Mouse (Mus musculus) left cerebral cortex, adult 2 months (tissue): Measurements from ENCODE around the gene Zfc3h1. TPM values are rescaled to one million over a fixed set of nuclear protein-coding genes. Genes with fewer than 3 reads are reported as not detected.

ENCODE experiments used
- DNase-seq, 2 experiments: peaks; one replicate each; pipeline ENCODE4 v3.0.0; 2021 to 2022; ENCODE audit warnings: low spot score in 2 of 2, mixed read lengths in 1 of 2; ENCODE audit errors: extremely low spot score in 1 of 2
- H3K27ac ChIP-seq: fragments of 200-600 bp; 2 replicates; pipeline ENCODE4 v1.8.1; 2022
- H3K4me3 ChIP-seq: fragments of 200-600 bp; 2 replicates; pipeline ENCODE4 v1.8.1; 2022
- CTCF ChIP-seq: fragments of 200-600 bp; IDR thresholded peaks from 2 replicates; pipeline ENCODE4 v1.8.1; 2022; ENCODE audit warnings: antibody characterized with exemption, mild to moderate bottlenecking, moderate library complexity
- intact Hi-C: fragments of 180-260 bp; cut with DNase I; formaldehyde crosslinking; loops from one replicate; pipeline ENCODE4 v1.15.1; 2025
- total RNA-seq, 2 experiments: library from RNA; stranded (reverse); gene quantifications; 2 replicates each; pipeline ENCODE4 v1.2.3; 2021

Zfc3h1 gene
- total RNA-seq, 2 experiments from 2014 or later: 54.6 to 61.2 TPM

DNA sequence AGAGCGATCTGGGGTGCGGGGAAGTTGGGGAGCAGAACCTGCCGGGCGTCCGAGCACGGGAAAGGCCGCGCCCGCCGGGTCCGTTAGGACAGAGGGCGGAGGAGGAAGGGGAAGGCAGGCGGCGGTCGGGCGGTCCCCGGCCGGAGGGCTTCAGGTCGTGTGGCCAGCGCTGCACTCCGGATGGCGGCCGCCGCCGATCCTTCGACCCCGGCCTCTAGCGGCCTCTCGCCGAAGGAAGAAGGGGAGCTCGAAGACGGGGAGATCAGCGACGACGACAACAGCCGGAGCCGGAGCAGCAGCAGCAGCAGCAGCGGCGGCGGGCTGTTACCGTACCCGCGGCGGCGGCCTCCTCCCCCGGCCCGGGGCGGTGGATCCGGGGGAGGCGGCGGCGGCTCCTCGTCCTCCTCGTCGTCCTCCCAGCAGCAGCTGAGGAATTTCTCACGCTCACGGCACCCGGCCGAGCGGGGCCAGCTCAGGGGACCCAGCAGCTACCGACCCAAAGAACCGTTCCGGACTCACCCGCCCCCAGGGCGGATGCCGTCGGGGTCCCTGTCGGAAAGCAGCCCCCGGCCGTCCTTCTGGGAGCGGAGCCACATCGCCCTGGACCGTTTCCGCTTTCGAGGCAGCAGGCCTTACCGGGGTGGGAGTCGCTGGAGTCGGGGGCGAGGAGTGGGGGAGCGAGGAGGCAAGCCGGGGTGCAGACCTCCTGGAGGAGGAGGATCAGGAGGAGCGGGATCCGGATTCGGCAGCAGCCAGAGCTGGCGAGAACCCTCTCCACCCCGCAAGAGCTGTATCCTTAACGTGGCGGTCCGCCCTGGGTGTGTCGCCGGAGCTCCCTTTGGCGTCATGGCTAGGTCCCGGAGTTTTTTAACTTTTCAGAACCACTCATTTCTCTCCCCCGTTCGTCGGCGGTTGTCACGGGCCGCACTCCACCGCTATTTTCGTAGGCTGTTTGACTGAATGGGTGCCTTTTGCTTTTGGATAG lies 551 bp downstream of the Zfc3h1 start:
- peak; percentile 51 to 55 for DNase-seq
- intact Hi-C loops: loop anchor here (2.0 to 5.0 kb wide), 2 partner anchors 71 to 583 kb away; partner anchors contain the start of genes Rab21 and Trhde
- H3K4me3 ChIP-seq: peak overlapping the region; percentile 94
- TF ChIP-seq CTCF: no peak
- H3K27ac ChIP-seq: peak overlapping the region; percentile 87

DNA sequence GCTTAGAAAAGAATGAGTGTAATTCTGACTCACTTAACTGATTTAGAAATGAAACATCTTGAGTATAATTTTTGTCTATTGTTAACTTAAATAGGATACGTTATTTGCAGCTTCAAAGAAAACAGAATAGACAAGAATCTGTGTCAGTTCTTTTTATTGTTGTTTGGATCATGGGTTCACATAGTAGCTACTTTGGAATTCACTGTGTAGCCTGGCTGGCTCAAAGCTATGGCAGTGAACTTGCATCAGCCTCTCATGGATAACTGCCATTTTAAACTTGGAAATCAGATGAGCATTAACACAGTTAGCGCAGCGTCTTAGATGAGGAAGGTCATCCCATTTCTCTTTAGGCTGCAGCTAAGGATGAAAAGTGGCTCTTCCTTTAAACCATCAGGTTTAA lies 3.1 kb downstream of the Zfc3h1 start:
- H3K4me3 ChIP-seq: peak overlapping the region; percentile 12; the same call in 1 of the 2 replicates
- no peak for TF ChIP-seq CTCF
- DNase-seq: no peak
- intact Hi-C loops: loop anchor here (5.0 kb wide), 1 partner anchor 586 kb away; the partner anchor contains the start of gene Trhde
- no peak overlapping the region for H3K27ac ChIP-seq

DNA sequence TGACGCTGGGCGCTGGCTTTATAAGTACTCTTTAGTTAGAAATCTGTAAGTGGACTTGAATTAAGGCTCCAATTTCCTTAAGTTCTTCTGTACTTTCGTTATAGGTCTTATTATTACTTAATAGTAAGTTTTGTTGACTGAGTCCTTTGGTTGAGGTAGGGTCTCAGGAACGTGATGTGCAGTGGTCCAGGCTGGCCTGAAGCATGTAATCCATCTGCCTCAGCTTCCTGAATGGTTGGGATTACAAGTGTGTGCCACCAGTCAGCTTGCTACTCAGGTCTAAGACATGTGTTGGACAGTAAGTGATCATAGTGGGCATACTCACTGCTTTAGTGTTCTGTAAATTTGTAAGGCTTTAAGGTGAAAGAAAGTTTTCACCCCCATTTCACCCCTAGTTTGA lies 6.3 kb downstream of the Zfc3h1 start:
- intact Hi-C loops: loop anchor here (5.0 kb wide), 1 partner anchor 36 kb away; no protein-coding TSS in a partner anchor
- no peak overlapping the region for H3K27ac ChIP-seq
- H3K4me3 ChIP-seq: no peak overlapping the region
- TF ChIP-seq CTCF: no peak
- DNase-seq: no peak

DNA sequence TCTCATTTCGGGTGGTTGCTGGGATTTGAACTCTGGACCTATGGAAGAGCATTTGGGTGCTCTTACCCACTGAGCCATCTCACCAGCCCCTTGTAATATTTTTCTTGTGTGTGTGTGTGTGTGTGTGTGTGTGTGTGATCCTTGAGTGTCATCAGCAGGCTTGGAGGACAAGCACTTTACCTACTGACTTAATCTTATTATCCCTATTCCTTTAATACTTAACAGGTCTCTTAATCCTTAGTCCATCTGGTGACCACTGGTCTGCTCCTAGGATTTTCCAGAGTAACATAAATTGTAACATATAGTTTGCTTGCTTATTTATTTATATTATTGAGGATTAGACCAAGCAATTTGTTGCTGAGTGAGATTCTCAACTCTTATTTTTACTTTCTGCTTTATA lies 7.1 kb downstream of the Zfc3h1 start:
- intact Hi-C loops: loop anchor here (5.0 kb wide), 1 partner anchor 35 kb away; no protein-coding TSS in a partner anchor
- TF ChIP-seq CTCF: no peak
- no peak for DNase-seq
- Histone ChIP-seq H3K27ac (no peak overlapping the region), H3K4me3 (no peak overlapping the region)

DNA sequence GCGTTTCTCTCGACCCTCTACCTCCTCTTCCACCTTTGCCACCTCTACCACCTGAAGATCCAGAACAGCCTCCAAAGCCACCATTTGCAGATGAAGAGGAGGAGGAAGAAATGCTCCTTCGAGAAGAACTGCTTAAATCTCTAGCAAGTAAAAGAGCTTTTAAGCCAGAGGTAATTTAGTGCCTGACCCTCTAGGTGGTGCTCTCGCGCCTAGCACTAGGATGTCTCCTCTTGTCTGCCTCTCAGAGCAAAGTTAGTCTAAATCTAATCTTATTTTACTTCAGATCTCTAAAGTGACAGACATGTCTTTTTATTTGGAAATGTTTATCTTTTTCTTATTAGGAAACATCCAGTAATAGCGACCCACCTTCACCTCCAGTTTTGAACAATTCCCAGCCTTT lies 21.6 kb downstream of the Zfc3h1 start:
- DNase-seq: peak; percentile 41 to 52
- intact Hi-C loops: loop anchor here (5.0 kb wide), 1 partner anchor 211 kb away; no protein-coding TSS in a partner anchor
- H3K27ac ChIP-seq: no peak overlapping the region
- no peak overlapping the region for H3K4me3 ChIP-seq
- TF ChIP-seq CTCF: peak; percentile 83

DNA sequence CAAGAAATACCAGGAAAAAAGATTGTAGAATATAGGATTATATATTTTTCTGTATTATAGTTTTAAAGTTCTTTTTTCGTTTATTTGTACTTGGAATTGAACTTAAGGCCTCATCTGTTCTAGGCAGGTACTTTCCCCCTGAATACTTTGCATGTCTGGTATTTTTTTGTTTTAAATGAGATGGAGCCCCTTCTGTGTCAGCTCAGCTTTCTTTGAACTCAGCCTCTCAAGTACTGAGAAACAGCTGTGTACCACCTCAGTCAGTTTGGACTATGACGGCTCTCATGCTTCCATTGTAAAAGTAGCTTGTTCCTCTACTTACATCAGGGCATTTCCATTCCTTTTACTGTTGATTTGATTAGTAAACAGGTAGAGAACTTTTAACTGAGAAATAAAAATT lies 28.7 kb downstream of the Zfc3h1 start:
- no peak overlapping the region for H3K4me3 ChIP-seq
- no peak overlapping the region for H3K27ac ChIP-seq
- no peak for DNase-seq
- intact Hi-C loops: loop anchor here (10.0 kb wide), 1 partner anchor 209 kb away; no protein-coding TSS in a partner anchor
- no peak for TF ChIP-seq CTCF

DNA sequence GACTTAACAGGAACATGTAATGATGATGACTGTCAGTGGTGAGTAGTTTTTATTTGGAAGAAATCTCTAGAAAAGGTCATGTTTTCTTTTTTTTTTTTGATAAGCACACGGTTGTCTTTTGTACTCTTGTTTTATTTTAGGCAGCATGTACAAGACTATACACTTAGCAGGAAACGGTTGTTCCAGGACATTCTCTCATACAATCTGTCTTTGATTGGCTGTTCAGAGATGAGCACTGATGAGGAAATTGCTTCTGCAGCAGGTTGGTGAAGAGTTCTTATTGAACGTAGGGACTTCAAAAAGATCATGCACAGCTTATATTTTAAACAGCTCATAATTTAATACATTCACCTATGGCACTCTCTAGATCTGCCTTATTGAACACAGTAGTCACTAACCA lies 29.3 kb downstream of the Zfc3h1 start:
- no peak for TF ChIP-seq CTCF
- H3K4me3 ChIP-seq: no peak overlapping the region
- H3K27ac ChIP-seq: no peak overlapping the region
- intact Hi-C loops: loop anchor here (10.0 kb wide), 1 partner anchor 209 kb away; no protein-coding TSS in a partner anchor
- DNase-seq: no peak

DNA sequence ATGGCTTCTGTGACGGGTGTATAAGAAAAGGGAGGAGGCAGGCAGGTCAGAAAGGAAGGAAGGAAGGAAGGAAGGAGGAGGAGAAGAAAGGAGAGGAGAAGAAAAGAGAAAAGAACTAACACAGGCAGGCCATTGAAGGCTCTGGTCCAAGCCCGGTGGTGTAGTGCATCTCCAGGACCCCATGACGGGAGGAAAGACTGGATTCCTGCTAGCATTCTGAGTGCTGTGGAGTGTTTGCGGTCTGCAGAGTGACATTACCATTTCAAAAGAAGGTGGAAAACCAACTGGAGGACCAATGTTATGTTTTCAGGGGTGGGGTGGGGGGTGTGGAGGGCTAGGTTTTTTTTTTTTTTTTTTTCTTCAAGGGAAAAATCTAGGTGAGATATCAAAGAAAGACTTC lies 37.2 kb downstream of the Zfc3h1 start:
- no peak for DNase-seq
- Histone ChIP-seq H3K4me3 (no peak overlapping the region), H3K27ac (no peak overlapping the region)
- intact Hi-C loops: no loop called here
- no peak for TF ChIP-seq CTCF

DNA sequence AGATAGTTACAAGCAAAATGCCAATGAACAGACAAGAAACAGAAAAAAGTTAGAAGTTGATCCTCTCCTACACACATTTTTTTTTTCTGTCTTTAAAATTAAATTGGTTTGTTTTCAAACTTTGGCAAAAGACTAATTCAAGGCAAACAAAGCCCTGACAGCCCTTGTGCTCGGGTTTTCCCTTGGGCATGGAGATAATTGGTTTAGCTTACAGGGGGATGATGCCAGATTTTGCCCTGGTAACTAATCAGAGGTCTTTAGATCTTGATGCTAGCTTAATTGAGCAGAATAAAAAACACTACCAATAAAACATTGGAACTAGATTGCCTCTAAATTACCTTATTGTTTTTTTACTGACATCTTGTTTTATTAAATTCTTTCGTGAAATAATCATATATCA lies 40.6 kb downstream of the Zfc3h1 start:
- intact Hi-C loops: loop anchor here (5.0 kb wide), 1 partner anchor 33 kb away; no protein-coding TSS in a partner anchor
- no peak for TF ChIP-seq CTCF
- DNase-seq: no peak
- no peak overlapping the region for H3K4me3 ChIP-seq
- no peak overlapping the region for H3K27ac ChIP-seq

DNA sequence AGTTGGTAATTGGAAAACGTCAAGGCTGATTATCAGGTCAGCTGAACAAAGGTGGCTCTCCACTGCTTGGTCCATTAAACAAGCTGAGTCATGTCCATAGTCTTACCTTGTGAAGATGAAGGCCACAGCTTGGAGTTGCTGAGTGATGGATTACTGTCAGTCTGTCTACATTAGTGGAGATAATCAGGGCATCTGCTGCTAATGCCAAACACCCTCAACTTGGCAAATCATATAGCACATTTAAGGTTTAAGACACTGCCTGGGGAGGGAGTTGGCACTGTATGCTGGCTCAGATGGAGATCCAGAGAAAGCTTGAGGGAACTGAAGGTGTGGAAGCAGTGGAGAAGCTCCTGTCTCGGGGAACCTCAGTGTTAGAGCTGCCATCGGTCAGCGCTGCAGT lies 52.5 kb downstream of the Zfc3h1 start:
- intact Hi-C loops: loop anchor here (5.0 to 10.0 kb wide), 3 partner anchors 180 to 758 kb away; no protein-coding TSS in a partner anchor
- no peak for TF ChIP-seq CTCF
- no peak for DNase-seq
- Histone ChIP-seq H3K4me3 (no peak overlapping the region), H3K27ac (no peak overlapping the region)

DNA sequence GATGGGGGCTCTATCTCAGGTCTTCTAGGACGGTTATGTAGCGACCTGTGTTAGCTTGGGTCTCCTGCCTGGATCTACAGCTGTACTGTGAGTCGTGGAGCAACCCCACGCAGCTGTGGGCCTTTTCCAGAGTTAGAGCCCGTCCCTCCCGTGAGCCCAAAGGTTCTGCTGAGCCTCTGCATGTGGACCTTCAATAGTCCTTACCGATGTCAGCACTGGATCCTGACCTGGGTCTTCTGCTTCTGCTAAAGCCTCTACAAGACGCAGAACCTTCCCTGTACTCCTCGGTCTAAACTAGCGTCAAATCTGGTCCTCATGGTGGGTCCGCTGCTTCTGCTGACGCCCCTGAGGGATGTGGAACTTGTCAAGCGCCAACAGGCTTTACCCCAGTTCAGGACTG lies 63.9 kb downstream of the Zfc3h1 start:
- TF ChIP-seq CTCF: no peak
- intact Hi-C loops: no loop called here
- DNase-seq: no peak
- Histone ChIP-seq H3K27ac (no peak overlapping the region), H3K4me3 (no peak overlapping the region)

DNA sequence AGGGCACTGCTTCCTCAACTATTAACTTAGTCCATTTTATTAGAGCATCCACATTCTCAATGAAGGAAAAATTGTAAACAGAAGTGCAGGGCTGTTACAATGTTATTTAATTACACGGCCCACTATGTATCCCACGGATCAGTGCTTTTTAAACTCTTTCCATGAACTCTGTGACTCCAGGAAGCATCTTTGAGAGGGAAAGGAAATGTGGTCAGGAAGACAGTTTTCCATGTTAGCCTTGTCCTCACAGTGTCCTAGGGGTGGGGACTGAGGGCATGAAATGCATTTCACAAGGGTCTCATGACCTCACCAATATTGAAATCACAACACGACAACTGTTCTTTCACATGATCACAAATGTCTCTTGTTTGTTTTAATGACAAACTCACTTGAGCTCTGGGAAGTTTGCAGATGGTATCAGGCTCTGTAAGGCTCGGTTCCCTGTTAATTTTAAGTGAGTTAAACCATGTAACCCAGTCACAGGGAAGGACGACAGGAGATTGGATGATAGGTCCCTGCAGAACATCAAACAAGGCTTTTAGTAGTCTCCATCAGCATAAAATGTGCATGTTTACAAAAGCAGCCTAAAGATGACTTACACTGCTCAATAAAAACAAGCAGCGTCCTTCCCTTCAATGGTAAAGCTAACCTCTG lies 72.7 kb downstream of the Zfc3h1 start:
- intact Hi-C loops: no loop called here
- H3K4me3 ChIP-seq: no peak overlapping the region
- H3K27ac ChIP-seq: no peak overlapping the region
- TF ChIP-seq CTCF: no peak
- DNase-seq: no peak
